Mouse (Mus musculus) stomach, postnatal 0 days (tissue): ENCODE measurements around the gene Mcm10. TPM values are rescaled to one million over a fixed set of nuclear protein-coding genes. Genes with fewer than 3 reads are reported as not detected.
"Not testable (repeated sequence)": the region's sequence is repeated elsewhere in the genome, so short reads cannot be mapped to it uniquely, and the experiment has no call there.

Source experiments
- ATAC-seq: fragments of 200-750 bp; cut with Nextera tagmentation; 2 replicates; pipeline ENCODE4 v1.8.0; 2017; ENCODE audit not compliant: low FRiP score, low TSS enrichment
- DNase-seq: peaks from one replicate; pipeline ENCODE4 v3.0.0-alpha.2; 2016; ENCODE audit warnings: low spot score
- H3K27ac ChIP-seq: fragments of 300-500 bp; sonication (generic); replicated peaks from 2 replicates; pipeline ENCODE4 v1.5.1; 2014; ENCODE audit warnings: mild to moderate bottlenecking, control low read depth
- H3K27me3 ChIP-seq: fragments of 300-500 bp; sonication (generic); 2 replicates; pipeline ENCODE4 v1.6.1; 2014; ENCODE audit warnings: low read length; ENCODE audit not compliant: control insufficient read depth, insufficient read depth
- H3K36me3 ChIP-seq: fragments of 300-500 bp; sonication (generic); 2 replicates; pipeline ENCODE4 v1.6.1; 2014; ENCODE audit warnings: low read length, mixed read lengths; ENCODE audit not compliant: control insufficient read depth, insufficient read depth
- H3K4me1 ChIP-seq: fragments of 300-500 bp; sonication (generic); replicated peaks from 2 replicates; pipeline ENCODE4 v1.6.1; 2014; ENCODE audit warnings: antibody characterized with exemption; ENCODE audit not compliant: control insufficient read depth, insufficient read depth
- H3K4me2 ChIP-seq: fragments of 300-500 bp; sonication (generic); replicated peaks from 2 replicates; pipeline ENCODE4 v1.6.1; 2014; ENCODE audit warnings: low read depth, mild to moderate bottlenecking, control low read depth, moderate library complexity
- H3K4me3 ChIP-seq: fragments of 300-500 bp; sonication (generic); 2 replicates; pipeline ENCODE4 v1.5.1; 2014; ENCODE audit warnings: low read depth, low read length, control low read depth
- H3K9ac ChIP-seq: fragments of 300-500 bp; sonication (generic); 2 replicates; pipeline ENCODE4 v1.6.1; 2014; ENCODE audit warnings: mild to moderate bottlenecking, low read length, control low read depth, mixed read lengths
- H3K9me3 ChIP-seq: fragments of 300-500 bp; sonication (generic); 2 replicates; pipeline ENCODE4 v1.6.1; 2016; ENCODE audit warnings: low read length; ENCODE audit not compliant: control insufficient read depth
- CTCF ChIP-seq: IDR thresholded peaks from 2 replicates; pipeline ENCODE4 v1.5.1; 2016; ENCODE audit warnings: antibody characterized with exemption, low read depth, mild to moderate bottlenecking, moderate library complexity
- EP300 ChIP-seq: optimal IDR thresholded peaks from 2 replicates; pipeline ENCODE3; 2016; ENCODE audit warnings: antibody characterized with exemption
- WGBS: fragments of 180-500 bp; shearing (Covaris S2); extraction: QIAGEN DNeasy Blood & Tissue Kit; methylation state at CpG from one replicate; pipeline ENCODE4 v1.1.7; 2014; 5-methylcytosine and 5-hydroxymethylcytosine counted together
- polyA plus RNA-seq: library from polyadenylated mRNA; unstranded; fragments of >200 nt; fragmentation: Nextera tagmentation; extraction: Ambion mirVana; gene quantifications from 2 replicates; pipeline ENCODE4 v1.2.1, GENCODE M21; 2015

Mcm10 gene
- polyA plus RNA-seq, 1 experiment from 2014 or later: 6.1 TPM

DNA sequence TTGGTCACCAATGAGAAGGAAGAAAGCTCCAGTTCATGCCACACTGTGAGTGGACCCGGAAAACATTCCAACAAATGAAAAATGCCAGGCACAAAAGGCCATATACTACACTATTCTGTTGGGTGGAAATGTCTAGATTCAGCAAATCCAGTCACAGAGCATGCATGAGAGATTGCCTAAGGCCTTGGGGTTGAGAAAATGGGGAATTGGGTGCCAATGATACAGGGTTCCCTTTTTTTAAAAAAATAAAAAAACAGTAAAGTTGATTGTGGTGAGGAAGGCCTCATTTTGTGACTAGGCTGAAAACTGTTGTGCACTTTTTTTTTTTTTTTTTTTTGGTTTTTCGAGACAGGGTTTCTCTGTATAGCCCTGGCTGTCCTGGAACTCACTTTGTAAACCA, 43.5 kb downstream of the Mcm10 start:
- Histone ChIP-seq H3K27me3 (no peaks in the 10 kb centered on the region), H3K4me2 (no peak overlapping the region), H3K36me3 (no peaks in the 10 kb centered on the region), H3K9ac (no peak overlapping the region), H3K27ac (no peak overlapping the region), H3K4me3 (no peak overlapping the region), H3K9me3 (no peaks in the 10 kb centered on the region), H3K4me1 (no peaks in the 10 kb centered on the region)
- DNase-seq: no peak
- WGBS: 97% methylated on average over 1 of the region's 2 CpGs
- TF ChIP-seq EP300 (no peak), CTCF (no peak)
- ATAC-seq: no peak

GRCm38 (mm10) chr2:4967806-4968205, 44.8 kb downstream of the Mcm10 start:
- ATAC-seq (no peak), DNase-seq (no peak)
- H3K4me1 ChIP-seq: no peaks in the 10 kb centered on the region
- H3K9ac ChIP-seq: no peak overlapping the region
- H3K4me3 ChIP-seq: no peak overlapping the region
- no peak overlapping the region for H3K27ac ChIP-seq
- no peaks in the 10 kb centered on the region for H3K9me3 ChIP-seq
- TF ChIP-seq EP300: no peak
- TF ChIP-seq CTCF: no peak
- H3K4me2 ChIP-seq: no peak overlapping the region
- 83% methylated on average over 2 of the region's 2 CpGs for WGBS
- no peaks in the 10 kb centered on the region for H3K27me3 ChIP-seq
- H3K36me3 ChIP-seq: no peaks in the 10 kb centered on the region

DNA sequence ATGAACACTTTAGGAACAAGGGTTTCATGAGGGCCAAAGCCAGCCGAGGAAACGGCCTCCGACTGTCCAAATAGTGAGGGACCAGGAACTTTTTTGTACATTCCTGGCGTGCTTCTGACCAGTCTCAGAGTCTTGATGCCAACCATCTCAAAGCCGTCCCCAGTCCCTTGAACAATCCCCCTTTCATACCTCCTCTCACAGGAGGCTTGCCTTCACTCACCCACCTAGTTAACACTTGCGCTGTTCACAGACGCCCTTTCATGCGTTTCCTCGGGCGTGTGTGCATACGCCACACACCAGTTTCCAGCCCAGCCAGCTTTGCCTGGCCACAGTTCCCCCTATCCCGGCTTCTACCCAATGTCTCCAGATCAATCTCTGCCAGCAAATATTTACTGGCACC, 54.6 kb downstream of the Mcm10 start:
- Histone ChIP-seq H3K4me3 (no peak overlapping the region), H3K9me3 (no peaks in the 10 kb centered on the region), H3K4me1 (no peaks in the 10 kb centered on the region), H3K27ac (no peak overlapping the region), H3K9ac (no peak overlapping the region), H3K36me3 (no peaks in the 10 kb centered on the region), H3K27me3 (no peaks in the 10 kb centered on the region), H3K4me2 (no peak overlapping the region)
- ATAC-seq (no peak), DNase-seq (no peak)
- 76% methylated on average over 12 of the region's 12 CpGs for WGBS
- no peak for TF ChIP-seq CTCF
- no peak for TF ChIP-seq EP300

GRCm38 (mm10) chr2:4954216-4954760, 58.3 kb downstream of the Mcm10 start:
- H3K4me3 ChIP-seq: no peak overlapping the region
- H3K27me3 ChIP-seq: no peaks in the 10 kb centered on the region
- H3K9me3 ChIP-seq: no peaks in the 10 kb centered on the region
- no peak overlapping the region for H3K9ac ChIP-seq
- H3K36me3 ChIP-seq: no peaks in the 10 kb centered on the region
- H3K27ac ChIP-seq: no peak overlapping the region
- no peak for DNase-seq
- TF ChIP-seq EP300 (no peak), CTCF (no peak)
- 86% methylated on average over 6 of the region's 6 CpGs for WGBS
- H3K4me2 ChIP-seq: no peak overlapping the region
- no peak for ATAC-seq
- H3K4me1 ChIP-seq: no peaks in the 10 kb centered on the region

DNA sequence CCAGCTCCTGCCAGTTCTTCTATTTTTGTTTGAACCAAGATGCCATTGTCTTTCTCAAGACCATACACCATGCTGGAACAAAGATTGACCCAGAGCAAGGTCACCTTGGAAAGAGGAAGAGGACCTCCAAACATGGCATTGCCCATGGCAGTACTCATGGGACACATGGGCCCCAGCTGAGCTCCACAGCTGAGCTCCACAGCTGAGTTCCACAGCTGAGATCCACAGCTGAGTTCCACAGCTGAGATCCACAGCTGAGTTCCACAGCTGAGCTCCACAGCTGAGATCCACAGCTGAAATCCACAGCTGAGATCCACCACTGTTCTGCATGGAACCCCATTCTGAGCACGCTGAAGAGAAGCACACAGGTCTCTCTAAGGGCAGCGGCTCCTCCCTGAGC, 61.6 kb downstream of the Mcm10 start:
- Histone ChIP-seq H3K27me3 (no peaks in the 10 kb centered on the region), H3K9ac (no peak overlapping the region), H3K4me2 (no peak overlapping the region), H3K9me3 (no peaks in the 10 kb centered on the region), H3K4me1 (no peaks in the 10 kb centered on the region), H3K4me3 (no peak overlapping the region), H3K27ac (no peak overlapping the region), H3K36me3 (no peaks in the 10 kb centered on the region)
- ATAC-seq: no peak
- 95% methylated on average over 2 of the region's 2 CpGs for WGBS
- no peak for TF ChIP-seq CTCF
- TF ChIP-seq EP300: no peak
- no peak for DNase-seq

- ATAC-seq, H3K36me3 ChIP-seq, H3K9ac ChIP-seq, H3K4me3 ChIP-seq, H3K27ac ChIP-seq, H3K4me1 ChIP-seq, H3K4me2 ChIP-seq, DNase-seq, H3K27me3 ChIP-seq, H3K9me3 ChIP-seq: not testable (repeated sequence)
- WGBS: 67% methylated on average over 8 of the region's 8 CpGs
Measured at GRCm38 (mm10) chr2:4949691-4950090, 62.9 kb downstream of the Mcm10 start.
